Mouse (Mus musculus) liver, embryonic 14.5 days (tissue): Measurements from ENCODE around the gene Acap3. TPM values are rescaled to one million over a fixed set of nuclear protein-coding genes. Genes with fewer than 3 reads are reported as not detected.

Experiments used
- ATAC-seq: fragments of 200-750 bp; cut with Nextera tagmentation; 2 replicates; pipeline ENCODE4 v1.8.0; 2017; ENCODE audit warnings: moderate number of reproducible peaks, mild to moderate bottlenecking, moderate library complexity; ENCODE audit not compliant: insufficient read depth
- DNase-seq, 3 experiments: peaks; one replicate each; pipeline ENCODE4 v3.0.0-alpha.2; 2012 to 2013; ENCODE audit warnings: low read depth in 3 of 3, low spot score in 3 of 3
- H3K27ac ChIP-seq: fragments of 300-500 bp; sonication (generic); 2 replicates; pipeline ENCODE4 v1.5.1; 2014; ENCODE audit warnings: moderate library complexity, mild to moderate bottlenecking, control low read depth, inconsistent platforms
- H3K27me3 ChIP-seq: fragments of 300-500 bp; sonication (generic); 2 replicates; pipeline ENCODE4 v1.6.1; 2014; ENCODE audit warnings: mild to moderate bottlenecking, low read length, moderate library complexity; ENCODE audit not compliant: control insufficient read depth, insufficient read depth
- H3K36me3 ChIP-seq: fragments of 300-500 bp; sonication (generic); replicated peaks from 2 replicates; pipeline ENCODE4 v1.6.1; 2014; ENCODE audit warnings: low read depth; ENCODE audit not compliant: control insufficient read depth, insufficient read depth
- H3K4me1 ChIP-seq, 2 experiments: fragments of 200-500 bp in 1 of 2; fragments of 300-500 bp in 1 of 2; sonication (generic) in 1 of 2; replicated peaks; 2 replicates each; pipeline ENCODE4 v1.6.1; 2012 to 2014; ENCODE audit warnings: antibody characterized with exemption in 1 of 2, inconsistent platforms in 1 of 2, low read length in 1 of 2; ENCODE audit not compliant: control insufficient read depth in 2 of 2, insufficient read depth in 2 of 2
- H3K4me2 ChIP-seq: fragments of 300-500 bp; sonication (generic); 2 replicates; pipeline ENCODE4 v1.6.1; 2014; ENCODE audit warnings: low read depth, mild to moderate bottlenecking, control low read depth, moderate library complexity
- H3K4me3 ChIP-seq, 2 experiments: fragments of 200-500 bp in 1 of 2; fragments of 300-500 bp in 1 of 2; sonication (generic) in 1 of 2; 2 replicates each; pipeline ENCODE4 v1.5.1; 2012 to 2014; ENCODE audit warnings: low read depth in 2 of 2, low read length in 2 of 2, mild to moderate bottlenecking in 2 of 2, control low read depth in 1 of 2, inconsistent platforms in 1 of 2, moderate library complexity in 1 of 2; ENCODE audit not compliant: insufficient read depth in 1 of 2
- H3K9ac ChIP-seq: fragments of 300-500 bp; sonication (generic); replicated peaks from 2 replicates; pipeline ENCODE4 v1.6.1; 2014; ENCODE audit warnings: mild to moderate bottlenecking, control low read depth, moderate library complexity
- H3K9me3 ChIP-seq: fragments of 300-500 bp; sonication (generic); 2 replicates; pipeline ENCODE4 v1.6.1; 2016; ENCODE audit warnings: low read length, mixed read lengths; ENCODE audit not compliant: control insufficient read depth
- CTCF ChIP-seq: IDR thresholded peaks from 2 replicates; pipeline ENCODE4 v1.5.1; 2016; ENCODE audit warnings: antibody characterized with exemption, low read depth, control low read depth
- EP300 ChIP-seq: IDR thresholded peaks from 2 replicates; pipeline ENCODE4 v1.6.1; 2016; ENCODE audit warnings: antibody characterized with exemption, low read depth
- WGBS: fragments of 180-500 bp; shearing (Covaris S2); extraction: QIAGEN DNeasy Blood & Tissue Kit; methylation state at CpG from one replicate; pipeline ENCODE4 v1.1.7; 2014; ENCODE audit not compliant: insufficient replicate concordance; 5-methylcytosine and 5-hydroxymethylcytosine counted together
- polyA plus RNA-seq, 2 experiments: library from polyadenylated mRNA; depleted of rRNA in 1 of 2; stranded (reverse) in 1 of 2; unstranded in 1 of 2; fragments of >200 nt; fragmentation: Nextera tagmentation in 1 of 2; extraction: Ambion mirVana in 1 of 2; gene quantifications; 2 replicates each; pipeline versions ENCODE4 v1.2.1 to v1.2.3; 2012 to 2014

Acap3 gene
- polyA plus RNA-seq, 2 experiments: 4.7 to 9.4 TPM

- H3K27ac ChIP-seq: no peak overlapping the region
- H3K4me2 ChIP-seq: no peak overlapping the region
- no peak overlapping the region for H3K4me3 ChIP-seq
- H3K9ac ChIP-seq: no peak overlapping the region
- no peaks in the 10 kb centered on the region for H3K27me3 ChIP-seq
- TF ChIP-seq EP300 (no peak), CTCF (no peak)
- no peaks in the 10 kb centered on the region for H3K4me1 ChIP-seq
- H3K36me3 ChIP-seq: peaks cover 1% of the 10 kb centered on the region; the same call in 1 of the 2 replicates
- ATAC-seq (no peak), DNase-seq (no peak)
- H3K9me3 ChIP-seq: no peaks in the 10 kb centered on the region
- 77% methylated on average over 7 of the region's 7 CpGs for WGBS
Measured at GRCm38 (mm10) chr4:155861787-155862186, 29.8 kb upstream of the Acap3 start.

- WGBS: 58% methylated on average over 5 of the region's 5 CpGs
- Histone ChIP-seq H3K27ac (no peak within 1 kb of the TSS), H3K4me2 (no peak within 1 kb of the TSS), H3K9me3 (no peaks in the 10 kb centered on the region), H3K27me3 (no peaks in the 10 kb centered on the region), H3K9ac (no peak within 1 kb of the TSS), H3K4me1 (peaks cover 0 to under 1% of the 10 kb centered on the region in 2 experiments; a peak in 1 of 4 replicates), H3K36me3 (peaks cover 4% of the 10 kb centered on the region), H3K4me3 (no peak within 1 kb of the TSS)
- no peak for DNase-seq
- ATAC-seq: no peak
- no peak for TF ChIP-seq EP300
- TF ChIP-seq CTCF: no peak
Measured at GRCm38 (mm10) chr4:155863001-155863400, 28.6 kb upstream of the Acap3 start, which contains the start of gene Tas1r3. Tas1r3 (minus strand) TSS chr4:155863362.

GRCm38 (mm10) chr4:155868614-155869298, 22.9 kb upstream of the Acap3 start:
- ATAC-seq (peak; percentile 44), DNase-seq (no peak)
- Histone ChIP-seq H3K9ac (peak overlapping the region; percentile 81), H3K4me3 (peak overlapping the region; percentile 69 to 86), H3K4me2 (peak overlapping the region; percentile 92), H3K9me3 (no peaks in the 10 kb centered on the region), H3K36me3 (peaks cover 9% of the 10 kb centered on the region), H3K27ac (no peak overlapping the region), H3K27me3 (no peaks in the 10 kb centered on the region), H3K4me1 (peaks cover 6 to 20% of the 10 kb centered on the region in 2 experiments)
- WGBS: 4% methylated on average over 22 of the region's 22 CpGs
- no peak for TF ChIP-seq CTCF
- no peak for TF ChIP-seq EP300

- under 1% methylated on average over 63 of the region's 63 CpGs for WGBS
- peaks cover 12% of the 10 kb centered on the region for H3K36me3 ChIP-seq
- DNase-seq (peak; percentile 89 to 91 (median 90)), ATAC-seq (peak; percentile 96)
- no peaks in the 10 kb centered on the region for H3K9me3 ChIP-seq
- H3K4me2 ChIP-seq: peak within 1 kb of the TSS; percentile 92
- peaks cover 6 to 20% of the 10 kb centered on the region in 2 experiments for H3K4me1 ChIP-seq
- H3K9ac ChIP-seq: peak within 1 kb of the TSS; percentile 81
- peak within 1 kb of the TSS; percentile 2; the same call in 1 of the 2 replicates for H3K27ac ChIP-seq
- peak within 1 kb of the TSS; percentile 69 to 94 for H3K4me3 ChIP-seq
- peak; percentile 20; the same call in 1 of the 2 replicates for TF ChIP-seq CTCF
- no peak for TF ChIP-seq EP300
- H3K27me3 ChIP-seq: no peaks in the 10 kb centered on the region
Measured at GRCm38 (mm10) chr4:155869317-155870033, 22.1 kb upstream of the Acap3 start, which contains the start of the genes Cptp and Ints11. Cptp (minus strand) TSS chr4:155869440. Ints11 (plus strand) TSS chr4:155869546.

GRCm38 (mm10) chr4:155871404-155871803, 20.2 kb upstream of the Acap3 start:
- WGBS: 72% methylated on average over 7 of the region's 7 CpGs
- Histone ChIP-seq H3K4me1 (peaks cover 6 to 20% of the 10 kb centered on the region in 2 experiments), H3K9me3 (no peaks in the 10 kb centered on the region), H3K36me3 (peaks cover 26% of the 10 kb centered on the region), H3K4me3 (no peak overlapping the region), H3K4me2 (no peak overlapping the region), H3K27ac (no peak overlapping the region), H3K27me3 (no peaks in the 10 kb centered on the region), H3K9ac (no peak overlapping the region)
- ATAC-seq (no peak), DNase-seq (no peak)
- no peak for TF ChIP-seq EP300
- TF ChIP-seq CTCF: no peak
